Mouse (Mus musculus) liver, adult 2 months (tissue): ENCODE measurements at regions not wholly inside any gene's neighbourhood (a gene's known extent, or its start where the extent isn't known, plus 50 kb on each side); places are given as distances from the start of the nearest gene placed in this dataset.

ENCODE experiments used
- DNase-seq: peaks from one replicate; pipeline ENCODE4 v3.0.0-alpha.2; 2011; ENCODE audit warnings: low read depth, low spot score; ENCODE audit errors: extremely low read depth
- H3K27ac ChIP-seq: fragments of 200-500 bp; replicated peaks from 2 replicates; pipeline ENCODE4 v1.5.1; 2012; ENCODE audit warnings: low read depth, mild to moderate bottlenecking, control low read depth, inconsistent platforms, low read length; ENCODE audit not compliant: insufficient read depth
- H3K27me3 ChIP-seq: fragments of 200-500 bp; 2 replicates; pipeline ENCODE4 v1.6.1; 2012; ENCODE audit warnings: mild to moderate bottlenecking, moderate library complexity, low read length, inconsistent platforms; ENCODE audit not compliant: control insufficient read depth, insufficient read depth
- H3K36me3 ChIP-seq: fragments of 200-500 bp; 2 replicates; pipeline ENCODE4 v1.6.1; 2012; ENCODE audit warnings: low read length, inconsistent platforms; ENCODE audit not compliant: control insufficient read depth, insufficient read depth
- H3K4me1 ChIP-seq: fragments of 200-500 bp; 2 replicates; pipeline ENCODE4 v1.6.1; 2011; ENCODE audit warnings: low read length; ENCODE audit not compliant: control insufficient read depth, insufficient read depth
- H3K4me3 ChIP-seq: fragments of 200-500 bp; 2 replicates; pipeline ENCODE4 v1.5.1; 2011; ENCODE audit warnings: low read depth, mild to moderate bottlenecking, control low read depth, low read length, moderate library complexity; ENCODE audit not compliant: insufficient read depth
- H3K79me2 ChIP-seq: fragments of 200-500 bp; 2 replicates; pipeline ENCODE4 v1.6.1; 2012; ENCODE audit warnings: inconsistent platforms, mild to moderate bottlenecking, low read length, moderate library complexity; ENCODE audit not compliant: control insufficient read depth, insufficient read depth
- H3K9ac ChIP-seq: fragments of 200-500 bp; 2 replicates; pipeline ENCODE4 v1.6.1; 2012; ENCODE audit warnings: low read depth, mild to moderate bottlenecking, control low read depth, inconsistent platforms, low read length
- CTCF ChIP-seq: fragments of 200-500 bp; IDR thresholded peaks from 2 replicates; pipeline ENCODE4 v1.5.1; 2011; ENCODE audit warnings: low read depth, low read length, control low read depth
- POLR2A ChIP-seq: fragments of 200-500 bp; IDR thresholded peaks from 2 replicates; pipeline ENCODE4 v1.6.1; 2011; ENCODE audit warnings: low read length, control low read depth; ENCODE audit not compliant: insufficient read depth; ENCODE audit errors: extremely low read depth
- WGBS: fragments of 180-500 bp; shearing (Covaris S2); methylation state at CpG from one replicate; pipeline ENCODE4 v1.1.7; 2018; 5-methylcytosine and 5-hydroxymethylcytosine counted together

DNA sequence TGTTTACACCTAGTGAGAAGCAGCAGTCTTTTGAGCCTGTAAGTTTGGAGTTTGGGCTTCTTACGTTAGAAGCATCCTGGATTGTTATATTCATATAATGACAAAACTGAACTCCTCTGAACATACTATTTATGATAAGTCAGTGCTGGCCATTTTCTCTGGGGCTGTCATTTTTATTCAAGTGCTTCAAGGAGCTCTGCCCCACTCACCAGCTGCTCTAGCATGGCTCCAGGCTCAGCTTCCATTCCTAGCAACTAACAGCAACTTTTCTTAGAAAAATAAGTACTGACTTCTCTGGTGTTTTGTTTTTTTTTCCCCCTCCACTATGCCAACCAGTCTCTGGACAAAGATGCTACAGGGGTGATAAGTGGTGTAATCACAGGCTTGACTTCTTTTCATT lies 182.3 kb upstream of the Nabp1 start:
- Histone ChIP-seq H3K36me3 (no peaks in the 10 kb centered on the region), H3K9ac (no peak overlapping the region), H3K79me2 (no peaks in the 10 kb centered on the region), H3K4me1 (no peaks in the 10 kb centered on the region), H3K27me3 (no peaks in the 10 kb centered on the region), H3K4me3 (no peak overlapping the region), H3K27ac (no peak overlapping the region)
- DNase-seq: no peak
- WGBS: 96% methylated on average over 1 of the region's 1 CpGs
- TF ChIP-seq POLR2A: no peak

DNA sequence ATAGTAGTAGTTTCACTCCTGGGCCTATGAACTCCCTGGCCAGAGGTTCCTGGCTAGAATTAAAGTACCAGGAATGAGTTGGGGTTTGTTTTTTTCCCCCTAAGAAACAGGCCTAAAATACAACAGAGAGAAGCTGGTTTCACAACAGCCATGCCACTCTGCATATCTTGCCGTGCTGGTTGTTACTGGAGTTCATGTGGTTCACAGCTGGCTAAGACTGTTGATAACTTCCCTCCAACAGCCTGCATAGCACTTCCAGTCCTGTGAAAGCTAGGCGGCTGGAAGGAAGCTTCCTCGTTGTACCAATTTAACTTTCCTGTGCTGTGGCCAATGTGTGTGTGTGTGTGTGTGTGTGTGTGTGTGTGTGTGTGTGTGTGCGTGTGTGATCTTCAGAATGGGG lies 179.0 kb upstream of the Nabp1 start:
- TF ChIP-seq POLR2A: no peak
- no peak for TF ChIP-seq CTCF

DNA sequence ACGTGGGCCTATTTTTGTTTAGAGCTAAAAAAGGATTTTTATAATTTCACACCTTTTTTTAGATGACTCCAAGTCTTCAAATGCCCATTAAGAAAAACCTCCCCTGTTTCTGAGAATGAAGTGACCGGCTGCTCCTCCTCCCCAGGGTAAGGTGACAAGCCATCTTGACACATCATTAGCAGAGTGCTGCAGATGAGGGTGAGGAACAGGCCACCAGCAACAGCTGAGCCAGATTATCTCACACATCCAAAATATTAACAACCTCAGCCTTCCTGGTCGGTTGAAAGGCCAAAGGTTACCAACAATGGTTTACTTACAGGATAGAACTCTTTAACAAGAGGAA lies 172.4 kb upstream of the Nabp1 start:
- no peak for DNase-seq
- H3K36me3 ChIP-seq: no peaks in the 10 kb centered on the region
- no peaks in the 10 kb centered on the region for H3K27me3 ChIP-seq
- 59% methylated on average over 3 of the region's 3 CpGs for WGBS
- H3K27ac ChIP-seq: no peak overlapping the region
- H3K4me1 ChIP-seq: no peaks in the 10 kb centered on the region
- H3K9ac ChIP-seq: no peak overlapping the region
- no peak for TF ChIP-seq POLR2A
- no peak for TF ChIP-seq CTCF
- H3K79me2 ChIP-seq: no peaks in the 10 kb centered on the region
- no peak overlapping the region for H3K4me3 ChIP-seq

More for the DNA sequence above, 179.0 kb upstream of the Nabp1 start:
- H3K4me3 ChIP-seq: no peak overlapping the region
- 79% methylated on average over 4 of the region's 4 CpGs for WGBS
- H3K9ac ChIP-seq: no peak overlapping the region
- H3K4me1 ChIP-seq: no peaks in the 10 kb centered on the region
- peak; percentile 12 for DNase-seq
- no peaks in the 10 kb centered on the region for H3K36me3 ChIP-seq
- no peaks in the 10 kb centered on the region for H3K27me3 ChIP-seq
- H3K27ac ChIP-seq: no peak overlapping the region
- no peaks in the 10 kb centered on the region for H3K79me2 ChIP-seq

DNA sequence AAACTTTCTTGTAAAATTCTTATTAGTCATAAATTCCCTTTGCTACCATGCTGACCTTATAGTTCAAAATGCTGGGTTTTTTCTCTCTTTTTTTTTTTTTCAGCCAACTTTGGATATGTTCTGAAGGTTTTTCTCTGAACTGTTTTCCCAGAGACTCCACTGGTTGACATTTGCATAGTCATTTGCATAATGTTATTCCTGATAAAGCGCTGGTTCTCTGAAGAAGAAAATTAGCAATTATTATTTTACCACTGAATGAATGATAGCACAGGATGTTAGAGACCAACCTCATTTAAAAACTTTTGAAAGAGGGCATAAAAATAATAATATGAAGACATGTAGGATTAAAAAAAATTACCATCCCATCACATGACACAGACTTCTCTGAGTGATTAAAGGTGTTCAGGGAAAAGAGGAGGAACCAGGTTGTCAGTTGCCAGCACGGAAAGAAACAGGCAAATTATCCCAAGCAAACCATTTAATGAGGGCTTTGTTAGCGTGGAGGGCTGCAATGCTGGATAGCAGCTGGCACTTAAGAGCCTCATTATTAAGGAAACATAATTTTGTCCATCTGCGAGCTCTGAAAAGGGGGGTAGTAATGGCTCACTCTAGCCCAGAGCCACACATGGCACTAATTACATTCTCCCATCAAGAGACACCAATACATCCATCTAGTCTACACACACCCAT lies 171.9 kb upstream of the Nabp1 start:
- no peak for TF ChIP-seq POLR2A
- TF ChIP-seq CTCF: no peak
- no peaks in the 10 kb centered on the region for H3K79me2 ChIP-seq
- WGBS: 89% methylated on average over 4 of the region's 4 CpGs

DNA sequence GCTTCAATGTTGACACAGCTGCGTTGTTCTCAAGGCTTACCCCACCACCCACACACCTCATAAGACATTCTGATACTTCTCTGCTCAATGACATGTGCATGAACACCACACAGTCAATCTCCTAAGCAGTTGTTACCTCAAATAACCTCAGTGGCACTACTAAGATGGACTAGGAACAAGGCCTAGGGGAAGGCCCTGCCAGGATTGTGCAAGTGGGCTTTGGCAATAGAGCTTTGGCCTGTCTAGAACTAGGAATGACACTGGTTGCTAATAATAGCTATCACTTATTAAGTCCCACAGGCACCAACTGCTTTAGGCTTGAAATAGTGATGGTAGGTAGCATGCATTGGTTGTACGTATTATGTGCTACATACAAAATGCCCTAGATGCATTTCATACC lies 169.7 kb upstream of the Nabp1 start:
- H3K27ac ChIP-seq: no peak overlapping the region
- H3K27me3 ChIP-seq: no peaks in the 10 kb centered on the region
- H3K36me3 ChIP-seq: no peaks in the 10 kb centered on the region
- H3K79me2 ChIP-seq: no peaks in the 10 kb centered on the region
- H3K4me1 ChIP-seq: no peaks in the 10 kb centered on the region
- no peak overlapping the region for H3K9ac ChIP-seq
- 78% methylated on average over 2 of the region's 2 CpGs for WGBS
- H3K4me3 ChIP-seq: no peak overlapping the region
- peak; percentile 66 for DNase-seq
- TF ChIP-seq CTCF: no peak

More for the DNA sequence above, 171.9 kb upstream of the Nabp1 start:
- Histone ChIP-seq H3K36me3 (no peaks in the 10 kb centered on the region), H3K27ac (no peak overlapping the region), H3K4me1 (no peaks in the 10 kb centered on the region), H3K9ac (no peak overlapping the region), H3K27me3 (no peaks in the 10 kb centered on the region), H3K4me3 (no peak overlapping the region)
- no peak for DNase-seq

DNA sequence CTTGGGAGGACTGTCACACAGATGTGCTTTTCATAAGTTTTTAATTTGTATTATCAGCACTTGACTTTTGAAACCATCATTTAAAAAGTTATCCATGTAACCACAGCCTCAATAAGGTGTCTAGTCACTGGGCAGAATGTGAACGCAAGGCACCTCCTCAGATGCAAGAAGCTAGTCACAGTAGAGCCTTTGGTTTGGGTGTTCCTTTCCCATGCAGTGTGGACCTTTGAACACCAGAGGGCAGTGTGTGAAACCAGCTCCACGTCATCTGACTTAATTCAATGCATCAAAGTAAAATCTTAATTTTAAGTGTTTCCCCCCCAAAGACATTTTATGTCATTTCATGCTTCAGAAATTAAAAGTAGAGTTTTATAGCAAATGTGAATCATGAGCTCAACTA lies 166.2 kb upstream of the Nabp1 start:
- H3K4me3 ChIP-seq: no peak overlapping the region
- 31% methylated on average over 2 of the region's 2 CpGs for WGBS
- no peak overlapping the region for H3K27ac ChIP-seq
- no peaks in the 10 kb centered on the region for H3K27me3 ChIP-seq
- H3K79me2 ChIP-seq: no peaks in the 10 kb centered on the region
- no peaks in the 10 kb centered on the region for H3K4me1 ChIP-seq
- DNase-seq: peak; percentile 52
- TF ChIP-seq CTCF: peak; percentile 82
- TF ChIP-seq POLR2A: no peak
- no peaks in the 10 kb centered on the region for H3K36me3 ChIP-seq
- H3K9ac ChIP-seq: no peak overlapping the region
